Comparison of ENCODE assay signal across 21 mouse cellular contexts in the genomic region with DNA sequence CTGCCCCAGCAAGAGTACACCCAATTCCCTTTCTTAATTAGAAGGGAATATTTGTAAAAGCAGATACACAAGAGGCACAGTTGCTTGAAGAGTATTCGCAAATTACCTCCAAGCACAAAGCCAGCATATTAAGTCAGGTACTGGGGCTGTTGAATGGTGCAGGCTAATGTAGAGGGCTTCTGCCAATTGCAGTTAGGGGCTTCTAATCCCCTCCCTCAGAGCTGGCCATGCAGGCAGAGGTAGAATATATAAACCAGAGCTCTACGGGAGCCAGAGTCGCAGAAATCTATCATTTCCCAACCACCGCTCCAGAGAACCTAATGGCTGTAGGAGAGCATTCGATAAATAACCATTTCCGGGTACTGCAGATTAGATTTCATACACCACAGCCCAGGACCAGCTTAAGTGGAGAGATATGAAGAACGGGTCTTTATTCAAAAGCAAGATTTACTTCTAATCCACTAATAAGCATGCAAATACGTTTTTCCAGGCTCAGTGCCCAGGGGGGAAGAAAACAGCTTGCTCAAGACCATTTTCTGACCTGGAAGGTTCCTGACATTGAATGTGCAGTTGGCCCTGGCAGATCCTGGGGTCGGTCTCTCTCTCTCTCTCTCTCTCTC.
DNase-seq lines count a peak whose midpoint lies in the region; ATAC-seq and TF ChIP-seq lines count a peak whose summit lies in the region.
"Had no signal": no experiment of that assay in that cellular context is flagged by ENCODE, and none has a peak within 500 bp of the region (broad histone marks: within the 10 kb centered on the region; RNA-seq: fewer than 3 reads in every experiment).

No protein-coding gene starts in this region.

- H3K4me2 ChIP-seq in forebrain, embryonic 14.5 days (ENCODE audit: low read length), result no peak overlapping the region
- H3K4me2 ChIP-seq in forebrain, embryonic 11.5 days (ENCODE audit: low read depth, low read length, severe bottlenecking), result no peak overlapping the region
- H3K4me2 ChIP-seq in hindbrain, embryonic 16.5 days (ENCODE audit: low read length), result no peak overlapping the region
- no peak overlapping the region for H3K4me2 ChIP-seq in midbrain, postnatal 0 days (ENCODE audit: low read depth, low read length, poor library complexity, severe bottlenecking)
- H3K4me2 ChIP-seq: limb, embryonic 12.5 days; liver, embryonic 12.5 days; lung, embryonic 14.5 days had no signal

- no peak overlapping the region for H3K9ac ChIP-seq in forebrain, embryonic 14.5 days (ENCODE audit: low read length)
- H3K9ac ChIP-seq in forebrain, embryonic 11.5 days (ENCODE audit: low read length), result no peak overlapping the region
- no peak overlapping the region for H3K9ac ChIP-seq in hindbrain, embryonic 16.5 days (ENCODE audit: low read depth, low read length)
- H3K9ac ChIP-seq in midbrain, postnatal 0 days (replicated peaks; ENCODE audit: low read length, poor library complexity, severe bottlenecking), result no peak overlapping the region
- H3K9ac ChIP-seq: limb, embryonic 12.5 days; liver, embryonic 12.5 days; lung, embryonic 14.5 days had no signal

- ATAC-seq in forebrain, embryonic 14.5 days, result no peak
- no peak for ATAC-seq in forebrain, embryonic 11.5 days (replicated peaks; ENCODE audit: low FRiP score)
- 0 out of 2 replicates have a peak, but pooled peaks have one; percentile 54 for ATAC-seq in hindbrain, embryonic 16.5 days
- no peak for ATAC-seq in midbrain, postnatal 0 days (ENCODE audit: low FRiP score)
- ATAC-seq: intestine, postnatal 0 days; liver, embryonic 12.5 days had no signal

- peaks cover 9% of the 10 kb centered on the region for H3K9me3 ChIP-seq in forebrain, embryonic 14.5 days (replicated peaks; ENCODE audit: control insufficient read depth, low read length)
- H3K9me3 ChIP-seq in forebrain, embryonic 11.5 days (ENCODE audit: control insufficient read depth, low read length), result peaks cover 6% of the 10 kb centered on the region
- H3K9me3 ChIP-seq in hindbrain, embryonic 16.5 days (ENCODE audit: control insufficient read depth, low read length), result no peaks in the 10 kb centered on the region; the same call in 1 of the 2 replicates
- H3K9me3 ChIP-seq in midbrain, postnatal 0 days (ENCODE audit: low read length), result no peaks in the 10 kb centered on the region; the same call in 1 of the 2 replicates

- H3K27me3 ChIP-seq in forebrain, embryonic 14.5 days (replicated peaks; ENCODE audit: control insufficient read depth, insufficient read depth, low read length), result no peaks in the 10 kb centered on the region
- H3K27me3 ChIP-seq in forebrain, embryonic 11.5 days (ENCODE audit: control insufficient read depth, insufficient read depth, low read length), result no peaks in the 10 kb centered on the region
- H3K27me3 ChIP-seq in hindbrain, embryonic 16.5 days (replicated peaks; ENCODE audit: control insufficient read depth, insufficient read depth, low read length), result no peaks in the 10 kb centered on the region
- no peaks in the 10 kb centered on the region for H3K27me3 ChIP-seq in midbrain, postnatal 0 days (ENCODE audit: insufficient read depth, low read length)
- H3K27me3 ChIP-seq: limb, embryonic 12.5 days; liver, embryonic 12.5 days had no signal

- no peaks in the 10 kb centered on the region for H3K36me3 ChIP-seq in forebrain, embryonic 14.5 days (ENCODE audit: control insufficient read depth, insufficient read depth, low read length)
- no peaks in the 10 kb centered on the region for H3K36me3 ChIP-seq in forebrain, embryonic 11.5 days (ENCODE audit: control insufficient read depth, insufficient read depth, low read length)
- H3K36me3 ChIP-seq in hindbrain, embryonic 16.5 days (ENCODE audit: control insufficient read depth, insufficient read depth, low read length), result no peaks in the 10 kb centered on the region
- no peaks in the 10 kb centered on the region for H3K36me3 ChIP-seq in midbrain, postnatal 0 days (ENCODE audit: insufficient read depth, low read length)
- H3K36me3 ChIP-seq: G1E had no signal

- H3K27ac ChIP-seq in forebrain, embryonic 14.5 days (ENCODE audit: low read depth, low read length), result peak overlapping the region; percentile 22; the same call in 1 of the 2 replicates
- H3K27ac ChIP-seq in forebrain, embryonic 11.5 days (ENCODE audit: low read depth, low read length), result no peak overlapping the region
- H3K27ac ChIP-seq in hindbrain, embryonic 16.5 days (ENCODE audit: low read depth, low read length), result peak overlapping the region; percentile 69
- 0 out of 2 replicates have a peak overlapping the region, but pooled peaks have one; percentile 26 for H3K27ac ChIP-seq in midbrain, postnatal 0 days (ENCODE audit: low read depth, low read length)
- H3K27ac ChIP-seq: kidney, postnatal 0 days; limb, embryonic 12.5 days; liver, embryonic 12.5 days had no signal

- TF ChIP-seq POLR2A in brain, embryonic 14.5 days (IDR thresholded peaks at IDR 0.05; ENCODE audit: borderline replicate concordance, extremely low read depth, insufficient read depth, insufficient read length, poor library complexity, severe bottlenecking), result no peak

- H3K4me1 ChIP-seq in forebrain, embryonic 14.5 days (ENCODE audit: control insufficient read depth, insufficient read depth, low read length), result no peaks in the 10 kb centered on the region; the same call in 1 of the 2 replicates
- no peaks in the 10 kb centered on the region; the same call in 1 of the 2 replicates for H3K4me1 ChIP-seq in forebrain, embryonic 11.5 days (replicated peaks; ENCODE audit: control insufficient read depth, insufficient read depth, low read length)
- H3K4me1 ChIP-seq in hindbrain, embryonic 16.5 days (ENCODE audit: control insufficient read depth, insufficient read depth, low read depth, low read length), result peaks cover 4% of the 10 kb centered on the region
- H3K4me1 ChIP-seq in midbrain, postnatal 0 days (ENCODE audit: insufficient read depth, low read length), result no peaks in the 10 kb centered on the region
- H3K4me1 ChIP-seq: liver, embryonic 12.5 days had no signal

- TF ChIP-seq CTCF in brain, embryonic 14.5 days (IDR thresholded peaks at IDR 0.05; ENCODE audit: borderline replicate concordance, extremely low read depth, insufficient read depth, insufficient read length), result no peak
- TF ChIP-seq CTCF in midbrain, postnatal 0 days (IDR thresholded peaks at IDR 0.05), result no peak

- H3K4me3 ChIP-seq in forebrain, embryonic 14.5 days (ENCODE audit: low read depth, low read length), result no peak overlapping the region
- no peak overlapping the region for H3K4me3 ChIP-seq in forebrain, embryonic 11.5 days (ENCODE audit: low read depth, low read length)
- H3K4me3 ChIP-seq in hindbrain, embryonic 16.5 days (ENCODE audit: low read length), result no peak overlapping the region
- no peak overlapping the region for H3K4me3 ChIP-seq in midbrain, postnatal 0 days (ENCODE audit: low read depth, low read length)
- H3K4me3 ChIP-seq: erythroblast, embryonic 14.5 days; limb, embryonic 12.5 days; liver, embryonic 12.5 days had no signal

- 60% methylated on average over 9 of the region's 9 CpGs for WGBS in forebrain, embryonic 14.5 days
- 77% methylated on average over 9 of the region's 9 CpGs for WGBS in forebrain, embryonic 11.5 days
- WGBS in hindbrain, embryonic 16.5 days, result 42% methylated on average over 9 of the region's 9 CpGs
- 23% methylated on average over 9 of the region's 9 CpGs for WGBS in midbrain, postnatal 0 days

- DNase-seq in forebrain, embryonic 14.5 days (ENCODE audit: low spot score), result peak; percentile 52
- no peak for DNase-seq in forebrain, embryonic 11.5 days (ENCODE audit: low spot score)
- DNase-seq in brain, embryonic 14.5 days (ENCODE audit: low read depth), result peak; percentile 83
- peak; percentile 39 for DNase-seq in midbrain, postnatal 0 days (ENCODE audit: low spot score)
- DNase-seq in right cerebral cortex, adult 18-20 months, result no peak
- DNase-seq in embryo, embryonic 10 days (ENCODE audit: low spot score), result no peak
- DNase-seq: adrenal gland, postnatal 14 days; cerebellum, adult 11 months; cerebellum, postnatal 14 days; gastrocnemius, postnatal 25 days; lung, embryonic 14.5 days; lung, postnatal 4 days; spleen, adult 18-20 months; thymus, postnatal 36 days had no signal

Comparison
In these comparisons a context has a peak if more than half of its experiments do, and no peak if none do; other contexts are left out.
1. DNase-seq: peak in forebrain, embryonic 14.5 days (single experiment), brain, embryonic 14.5 days (single experiment) and midbrain, postnatal 0 days (single experiment); none in forebrain, embryonic 11.5 days (single experiment), right cerebral cortex, adult 18-20 months (single experiment) and embryo, embryonic 10 days (single experiment).